Mouse (Mus musculus): ENCODE data around the gene Lrmp.

GRCm38 (mm10) chr6:145139236-145139635 is 23.8 kb downstream of the Lrmp start:
- TF ChIP-seq CTCF (IDR thresholded peaks at IDR 0.05; ENCODE audit: borderline replicate concordance, extremely low read depth, insufficient read depth, insufficient read length) (no peak), POLR2A (IDR thresholded peaks at IDR 0.05; ENCODE audit: borderline replicate concordance, extremely low read depth, insufficient read depth, insufficient read length, poor library complexity, severe bottlenecking) (no peak)
